Mouse (Mus musculus): ENCODE data around the gene Gpatch2l.

Gpatch2l gene

GRCm38 (mm10) chr12:86276895-86277294 lies 35.2 kb downstream of the Gpatch2l start:
- DNase-seq (ENCODE audit: low read depth, low spot score) = no peak

- no peak for DNase-seq (ENCODE audit: low read depth, low spot score)
Measured at GRCm38 (mm10) chr12:86280000-86280399, 38.3 kb downstream of the Gpatch2l start.

- no peak for DNase-seq (ENCODE audit: low read depth, low spot score)
Measured at GRCm38 (mm10) chr12:86285704-86286103, 44.0 kb downstream of the Gpatch2l start.

GRCm38 (mm10) chr12:86297450-86297849 lies 55.8 kb downstream of the Gpatch2l start:
- DNase-seq (ENCODE audit: low read depth, low spot score) = no peak

- DNase-seq (ENCODE audit: low read depth, low spot score) = no peak
Measured at GRCm38 (mm10) chr12:86302973-86303372, 61.3 kb downstream of the Gpatch2l start.

GRCm38 (mm10) chr12:86305045-86305444 lies 63.4 kb downstream of the Gpatch2l start:
- no peak for DNase-seq (ENCODE audit: low read depth, low spot score)

- DNase-seq (ENCODE audit: low read depth, low spot score) = peak; percentile 54
Measured at GRCm38 (mm10) chr12:86305635-86306243, 64.1 kb downstream of the Gpatch2l start.

- peak; percentile 62 for DNase-seq (ENCODE audit: low read depth, low spot score)
Measured at GRCm38 (mm10) chr12:86309474-86309873, 67.8 kb downstream of the Gpatch2l start.

- DNase-seq (ENCODE audit: low read depth, low spot score) = no peak
Measured at GRCm38 (mm10) chr12:86309902-86310301, 68.2 kb downstream of the Gpatch2l start.

GRCm38 (mm10) chr12:86320629-86321028 lies 79.0 kb downstream of the Gpatch2l start:
- no peak for DNase-seq (ENCODE audit: low read depth, low spot score)

- no peak for DNase-seq (ENCODE audit: low read depth, low spot score)
Measured at GRCm38 (mm10) chr12:86324297-86324696, 82.6 kb downstream of the Gpatch2l start.

GRCm38 (mm10) chr12:86329813-86330212 lies 88.2 kb downstream of the Gpatch2l start:
- no peak for DNase-seq (ENCODE audit: low read depth, low spot score)

GRCm38 (mm10) chr12:86330684-86331083 lies 89.0 kb downstream of the Gpatch2l start:
- no peak for DNase-seq (ENCODE audit: low read depth, low spot score)

- DNase-seq (ENCODE audit: low read depth, low spot score) = no peak
Measured at GRCm38 (mm10) chr12:86331248-86331647, 89.6 kb downstream of the Gpatch2l start.

- no peak for DNase-seq (ENCODE audit: low read depth, low spot score)
Measured at GRCm38 (mm10) chr12:86336209-86336608, 94.6 kb downstream of the Gpatch2l start.

- DNase-seq (ENCODE audit: low read depth, low spot score) = no peak
Measured at GRCm38 (mm10) chr12:86336887-86337286, 95.2 kb downstream of the Gpatch2l start.

Measured in CD4-positive helper T cell, adult 2 months (primary cell).